Mouse (Mus musculus) thymus, postnatal 36 days (tissue): ENCODE results near the gene Lrfn2.

ENCODE experiments used
- DNase-seq, 2 experiments: peaks; one replicate each; pipeline ENCODE4 v3.0.0; 2022; ENCODE audit warnings: mixed read lengths in 2 of 2

Lrfn2 gene

DNA sequence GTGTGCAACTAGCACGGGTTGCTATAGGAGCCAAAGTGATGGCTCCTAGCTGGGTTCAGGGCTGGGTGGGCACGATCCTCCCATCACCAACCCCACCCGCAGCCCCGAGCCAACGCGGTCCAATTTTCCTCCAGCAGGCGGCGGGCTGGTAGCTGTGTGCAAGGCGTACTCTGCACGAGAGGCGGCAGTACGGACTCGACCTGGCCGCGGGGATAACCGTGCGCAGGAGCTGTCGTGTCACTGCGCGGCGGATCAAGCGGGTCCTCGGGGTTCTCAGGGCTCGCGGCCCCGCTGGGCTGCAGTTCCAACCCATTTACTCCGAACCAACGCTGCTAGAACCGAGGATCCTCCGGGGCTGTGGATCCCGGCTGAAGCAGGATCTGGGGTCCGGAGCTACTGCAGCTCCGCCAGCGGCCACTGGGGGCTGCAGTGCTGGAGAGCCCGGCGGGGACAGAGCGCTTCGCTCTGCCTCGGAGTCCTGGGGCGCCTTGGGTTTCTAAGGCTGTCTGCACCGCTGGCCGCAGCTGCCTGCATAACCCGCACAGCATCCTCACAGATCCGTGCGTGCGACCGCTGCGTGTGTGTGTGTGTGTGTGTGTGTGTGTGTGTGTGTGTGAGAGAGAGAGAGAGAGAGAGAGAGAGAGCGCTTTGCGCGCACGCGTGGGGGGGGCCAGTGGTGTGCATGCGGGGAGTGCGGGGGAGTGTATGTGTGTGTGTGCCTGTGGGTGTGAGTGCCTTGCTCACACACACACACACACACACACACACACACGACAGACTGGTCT is at the start of gene Lrfn2:
TSS of gene Lrfn2 (plus strand) at position 759 of the 785 bp plus-strand sequence.
- DNase-seq = peak; percentile 65 to 71

DNA sequence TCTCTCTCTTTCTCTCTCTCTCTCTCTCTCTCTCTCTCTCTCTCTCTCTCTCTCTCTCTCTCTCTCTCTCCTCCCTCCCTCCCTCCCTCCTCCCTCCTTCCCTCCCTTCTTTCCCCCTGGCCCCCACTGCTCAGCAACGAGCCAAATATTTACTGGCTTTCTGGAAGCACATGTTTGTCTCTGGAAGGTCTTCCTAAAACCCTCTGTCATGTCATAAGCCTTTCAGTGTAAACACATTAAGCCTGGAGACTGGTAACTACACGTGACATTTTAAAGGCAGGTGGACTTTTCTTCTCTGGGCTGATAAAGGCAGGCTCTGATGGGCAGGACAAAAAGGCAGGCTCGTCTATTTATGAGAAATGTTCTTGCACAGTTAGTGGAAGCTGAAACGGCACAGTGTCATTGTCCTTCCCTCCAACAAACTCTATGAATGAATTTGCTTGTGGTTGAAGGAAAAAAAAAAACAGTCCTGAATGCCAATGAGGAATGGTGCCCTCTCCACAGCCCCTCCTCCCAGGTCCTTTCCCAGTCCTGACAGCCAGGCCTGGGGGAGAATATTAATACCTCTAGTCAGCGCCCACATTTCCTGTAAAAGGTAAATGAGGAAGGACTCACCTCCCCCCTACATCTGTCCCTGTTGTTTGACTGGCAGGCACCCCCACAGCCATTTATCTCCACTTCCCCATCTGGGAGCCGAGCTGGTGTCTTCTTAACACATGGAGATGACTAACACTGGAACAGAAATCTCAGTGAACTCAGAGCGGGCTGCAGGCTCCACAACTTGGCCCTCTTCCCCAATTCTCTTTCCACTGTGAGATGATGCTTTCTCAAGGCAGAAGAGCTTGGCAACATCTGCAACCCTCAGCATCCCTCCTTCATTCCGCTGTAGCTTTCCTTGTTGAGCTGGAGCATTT is 44.5 kb upstream of the Lrfn2 start:
- DNase-seq = no peak

DNA sequence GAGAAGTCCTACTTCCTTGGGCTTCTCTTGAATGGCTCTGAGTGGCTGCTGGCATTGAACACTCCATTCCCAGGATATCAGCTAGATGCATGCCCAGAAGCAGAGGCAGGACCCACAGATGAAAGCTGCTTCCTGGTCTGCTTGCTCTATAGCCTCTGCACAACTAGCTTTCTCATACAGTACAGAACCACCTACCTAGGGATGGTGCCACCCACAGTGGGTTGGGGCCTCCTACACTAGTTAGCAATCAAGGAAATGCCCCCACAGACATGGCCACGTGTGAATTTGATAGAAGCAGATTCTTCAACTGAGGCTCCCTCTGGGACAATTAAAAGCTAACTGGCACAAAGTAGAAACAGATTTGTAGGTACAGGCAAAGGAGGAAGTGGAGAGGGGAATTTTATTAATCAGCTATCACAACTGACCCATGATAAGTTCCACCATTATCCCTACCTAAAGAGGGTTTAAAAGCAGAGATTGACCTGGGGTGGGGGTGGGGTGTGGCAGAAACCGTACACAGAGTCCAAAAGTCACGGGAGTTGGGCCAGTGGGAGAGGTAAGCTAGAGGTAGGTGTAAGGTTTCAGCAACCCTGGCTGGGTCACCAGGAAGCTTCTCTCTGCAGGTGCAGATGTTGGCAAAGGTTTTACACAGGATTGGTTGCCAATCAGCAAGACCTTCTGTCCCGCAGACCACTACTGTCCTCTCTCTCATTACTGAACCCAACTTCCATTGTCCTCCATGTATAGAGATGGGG is 26.7 kb upstream of the Lrfn2 start:
- DNase-seq = no peak

GRCm38 (mm10) chr17:48913437-48913836 is 18.7 kb upstream of the Lrfn2 start:
- DNase-seq = no peak

GRCm38 (mm10) chr17:48917411-48917810 is 14.8 kb upstream of the Lrfn2 start:
- DNase-seq = no peak

GRCm38 (mm10) chr17:48918458-48918857 is 13.7 kb upstream of the Lrfn2 start:
- DNase-seq = no peak

DNA sequence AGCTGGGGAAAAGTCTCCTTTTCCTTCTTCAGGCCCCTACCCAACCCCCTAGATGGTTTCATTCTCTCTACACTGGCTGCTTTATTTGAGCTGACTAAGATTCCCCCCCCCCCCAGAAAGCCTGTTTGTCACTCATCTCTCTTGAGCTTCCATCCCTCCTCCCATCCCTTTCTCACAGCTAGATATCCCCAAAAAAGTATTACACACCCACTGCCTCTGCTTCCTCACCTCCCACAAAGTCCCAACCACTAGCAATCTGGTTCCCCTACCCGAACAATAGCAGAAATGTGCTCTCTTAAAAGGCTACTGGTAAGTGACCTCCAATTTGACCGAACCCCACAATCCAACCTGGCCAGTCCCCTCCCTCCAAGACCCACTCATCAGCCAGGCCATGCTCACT is 9.3 kb upstream of the Lrfn2 start:
- DNase-seq = no peak

- DNase-seq = no peak
Observed at GRCm38 (mm10) chr17:48925426-48925825, 6.8 kb upstream of the Lrfn2 start.

DNA sequence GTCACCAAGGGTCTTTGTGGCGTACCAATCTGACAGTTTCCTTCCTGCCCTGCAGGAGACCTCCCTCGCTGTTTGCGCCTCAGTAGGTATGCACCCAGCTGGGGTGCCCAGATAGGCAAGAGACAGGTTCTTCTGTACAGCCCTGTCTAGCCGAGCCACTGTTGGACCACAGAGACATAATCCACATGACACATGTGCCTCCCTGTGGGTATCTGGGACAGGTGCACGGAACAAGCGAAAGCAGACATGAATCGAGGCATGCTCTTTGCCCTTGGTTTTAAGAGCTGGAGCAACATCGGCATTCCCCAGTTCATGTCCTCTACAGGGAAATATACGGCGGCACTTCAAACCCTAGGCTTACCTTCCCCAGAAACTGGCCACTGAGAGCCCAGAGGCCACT is 1.2 kb upstream of the Lrfn2 start:
- DNase-seq = no peak

DNA sequence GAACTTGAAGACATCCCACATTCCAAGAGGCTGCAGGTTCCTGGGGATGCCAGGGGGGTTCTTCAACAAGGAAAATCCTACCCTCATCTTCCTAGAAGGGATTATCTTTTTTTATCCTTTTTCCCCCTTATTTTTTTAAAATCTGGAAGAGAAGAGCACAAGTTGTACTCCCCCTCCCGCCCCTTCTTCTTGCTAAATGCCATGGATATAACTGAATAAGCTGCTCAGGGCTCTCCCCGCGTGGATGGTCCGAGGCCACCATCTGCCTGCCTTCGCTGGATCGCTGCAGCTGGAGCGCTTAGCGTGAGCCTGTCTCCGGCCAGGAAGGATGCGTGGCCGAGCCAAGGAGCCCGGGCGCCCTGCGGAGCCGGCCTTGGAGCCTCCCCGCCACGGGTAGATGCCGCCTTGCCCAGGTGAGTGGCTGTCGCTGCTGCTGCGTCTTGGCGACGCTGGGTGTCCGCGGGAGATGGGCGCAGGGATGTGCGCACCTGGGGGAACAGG is 277 bp downstream of the Lrfn2 start:
- DNase-seq = peak in 1 of 2 experiments; percentile 5

DNA sequence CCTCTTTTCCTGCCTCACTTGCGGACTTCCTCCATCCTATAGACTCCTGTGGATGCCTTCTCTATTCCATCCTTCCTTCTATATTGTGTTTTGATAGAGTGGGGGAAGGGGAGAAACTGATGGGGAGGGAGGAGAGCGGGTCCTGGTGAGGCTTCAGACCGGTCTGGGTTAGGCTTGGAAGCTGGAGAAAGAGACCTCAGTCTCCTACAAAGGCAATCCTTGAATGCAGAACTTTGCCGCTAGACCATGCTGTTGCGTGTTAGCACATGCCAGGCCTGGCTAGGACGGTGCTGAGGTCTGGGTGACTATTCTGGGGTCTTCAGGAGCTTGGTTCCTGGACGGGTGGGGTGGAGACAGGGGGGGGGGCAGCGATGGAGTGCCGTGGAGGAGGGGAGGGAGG is 737 bp downstream of the Lrfn2 start:
- DNase-seq = no peak

DNA sequence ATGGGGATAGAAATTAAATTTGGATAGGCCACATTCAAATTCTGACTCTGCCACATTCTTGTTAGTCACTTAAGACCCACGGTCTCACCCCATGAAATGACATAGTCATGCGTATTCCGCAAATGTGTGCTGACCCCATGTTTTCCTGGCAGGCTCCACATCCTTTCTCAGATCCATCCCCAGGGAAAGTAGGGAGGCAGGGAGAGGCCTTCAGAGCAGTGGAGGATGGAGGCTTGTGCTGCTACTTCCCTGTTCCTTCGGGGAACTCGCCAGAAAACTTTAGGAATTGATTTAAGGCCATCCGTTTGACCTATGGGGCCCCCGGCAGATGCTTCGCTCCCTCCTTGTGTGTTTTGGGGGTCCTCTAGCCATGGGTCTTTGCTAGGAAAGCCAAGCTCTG is 3.0 kb downstream of the Lrfn2 start:
- DNase-seq = no peak

DNA sequence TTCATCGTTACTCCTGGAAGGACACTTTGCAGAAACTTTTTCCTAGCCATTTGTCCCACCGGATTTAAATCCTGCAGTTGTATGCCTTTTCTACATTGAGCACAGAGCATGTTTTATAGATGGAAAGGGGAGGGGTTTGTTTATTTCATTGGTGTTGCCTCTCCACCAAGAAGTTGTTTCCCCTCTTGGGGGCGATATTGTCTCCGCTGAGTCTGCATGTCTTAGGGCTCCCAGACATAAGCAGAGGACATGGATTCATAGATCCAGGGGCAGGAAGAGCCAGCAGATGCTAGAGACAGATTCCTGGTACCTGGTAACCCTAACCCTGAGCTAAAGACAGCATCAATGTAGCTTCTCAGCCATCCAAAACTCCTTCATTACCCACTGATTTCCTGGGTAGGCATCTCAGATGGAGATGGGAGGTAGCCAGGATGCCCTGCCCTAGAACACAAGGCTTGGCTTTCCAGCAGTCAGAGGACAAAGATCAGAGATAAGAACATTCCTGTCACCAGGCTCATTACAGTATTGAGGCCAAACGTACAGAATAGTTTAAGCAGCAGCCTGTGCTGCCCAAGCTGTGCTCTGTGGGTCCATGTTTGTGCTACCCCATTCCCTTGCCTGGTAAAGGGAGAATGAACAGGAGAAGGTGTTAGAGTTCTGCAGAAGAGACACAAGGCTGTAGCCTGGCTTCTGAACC is 4.4 kb downstream of the Lrfn2 start:
- DNase-seq = no peak

GRCm38 (mm10) chr17:48938711-48939220 is 6.6 kb downstream of the Lrfn2 start:
- DNase-seq = no peak

- no peak for DNase-seq
Observed at GRCm38 (mm10) chr17:48946315-48946714, 14.1 kb downstream of the Lrfn2 start.

DNA sequence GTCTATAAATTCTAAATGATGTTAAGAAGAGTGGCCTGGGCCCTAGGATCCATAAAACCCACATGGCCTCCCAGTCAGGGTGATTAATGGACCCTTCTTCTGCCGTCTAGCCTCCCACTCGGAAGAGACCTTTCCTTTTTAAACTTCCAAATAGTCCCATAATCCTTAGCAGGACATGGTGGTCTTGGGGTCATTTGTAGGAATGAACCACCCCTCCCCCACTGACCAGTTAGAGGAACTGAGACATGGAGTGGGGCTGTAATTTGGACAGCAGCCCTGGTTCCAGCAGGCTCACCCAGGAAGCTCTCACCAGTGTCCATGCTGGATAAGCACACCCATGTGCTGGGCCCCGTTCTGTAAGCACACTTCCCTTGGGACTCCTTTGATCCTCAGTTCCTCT is 14.6 kb downstream of the Lrfn2 start:
- DNase-seq = no peak

- no peak for DNase-seq
Observed at GRCm38 (mm10) chr17:48951250-48951649, 19.1 kb downstream of the Lrfn2 start.

GRCm38 (mm10) chr17:48956033-48956631 is 24.0 kb downstream of the Lrfn2 start:
- no peak for DNase-seq

- DNase-seq = no peak
Observed at GRCm38 (mm10) chr17:48960161-48960698, 28.1 kb downstream of the Lrfn2 start.

- DNase-seq = no peak
Observed at GRCm38 (mm10) chr17:48962646-48963045, 30.5 kb downstream of the Lrfn2 start.

DNA sequence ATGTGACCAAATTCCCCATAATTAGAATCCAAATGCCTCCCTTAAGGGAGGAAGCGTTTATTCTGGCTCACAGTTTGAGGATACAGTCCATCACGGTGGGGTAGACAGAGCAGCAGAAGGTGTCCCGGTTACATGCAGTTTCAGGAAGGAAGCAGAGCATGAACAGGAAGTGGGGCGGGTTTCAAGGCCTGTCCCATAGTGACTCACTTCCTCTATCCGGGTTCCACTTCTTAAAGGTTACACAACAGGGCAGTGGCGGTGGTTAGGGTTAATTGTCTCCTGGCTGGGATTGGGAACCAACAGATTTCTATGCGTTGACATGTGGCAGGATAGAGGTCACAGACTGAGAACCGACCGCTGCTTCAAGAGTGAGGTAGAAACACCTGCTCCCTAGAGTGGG is 31.6 kb downstream of the Lrfn2 start:
- no peak for DNase-seq
